Mouse (Mus musculus): Measurements from ENCODE around the gene Ctrc. TPM values are rescaled to one million over a fixed set of nuclear protein-coding genes. Genes with fewer than 3 reads are reported as not detected.

The Ctrc gene
- polyA plus RNA-seq (2015; fragmentation: Nextera tagmentation; extraction: Ambion mirVana) = 0.18 and 0.67 TPM in 2 replicates

DNA sequence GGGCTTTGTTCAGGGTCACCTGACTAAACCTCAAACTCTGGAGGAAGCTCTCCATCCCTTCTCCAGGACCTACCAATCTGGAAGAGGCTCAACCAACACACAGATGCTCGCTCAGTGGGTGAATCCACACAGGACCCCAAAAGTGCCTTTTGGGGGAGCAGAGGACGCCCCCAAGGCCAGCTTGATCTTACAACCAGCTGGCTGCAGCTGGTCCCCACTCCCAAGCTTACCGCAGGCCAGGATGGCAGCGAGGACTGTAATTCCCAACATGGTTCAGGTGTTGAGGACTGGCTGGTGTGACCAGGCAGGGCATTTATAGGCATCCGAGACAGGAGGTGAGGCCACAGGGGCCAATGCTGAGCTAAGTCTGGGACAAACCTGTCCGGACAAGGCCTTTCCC is at the start of gene Ctrc:
Gene Ctrc, minus strand, starts transcription at position 361 of the 400 bp plus-strand sequence.
- no peaks in the 10 kb centered on the region for H3K4me1 ChIP-seq (ENCODE audit: control insufficient read depth, insufficient read depth, low read length)
- no peak within 1 kb of the TSS for H3K4me3 ChIP-seq (replicated peaks; ENCODE audit: low read length)
- H3K9ac ChIP-seq (ENCODE audit: low read length) = no peak within 1 kb of the TSS
- H3K4me2 ChIP-seq (ENCODE audit: low read depth, low read length) = no peak within 1 kb of the TSS
- 73% methylated on average over 6 of the region's 6 CpGs for WGBS
- H3K27me3 ChIP-seq (ENCODE audit: control insufficient read depth, insufficient read depth, low read length) = no peaks in the 10 kb centered on the region
- no peak for ATAC-seq (ENCODE audit: insufficient read depth, low FRiP score)
- no peak within 1 kb of the TSS for H3K27ac ChIP-seq (ENCODE audit: low read length)
- H3K9me3 ChIP-seq (replicated peaks; ENCODE audit: control insufficient read depth, low read length) = no peaks in the 10 kb centered on the region
- no peaks in the 10 kb centered on the region for H3K36me3 ChIP-seq (ENCODE audit: control insufficient read depth, insufficient read depth, low read length)

DNA sequence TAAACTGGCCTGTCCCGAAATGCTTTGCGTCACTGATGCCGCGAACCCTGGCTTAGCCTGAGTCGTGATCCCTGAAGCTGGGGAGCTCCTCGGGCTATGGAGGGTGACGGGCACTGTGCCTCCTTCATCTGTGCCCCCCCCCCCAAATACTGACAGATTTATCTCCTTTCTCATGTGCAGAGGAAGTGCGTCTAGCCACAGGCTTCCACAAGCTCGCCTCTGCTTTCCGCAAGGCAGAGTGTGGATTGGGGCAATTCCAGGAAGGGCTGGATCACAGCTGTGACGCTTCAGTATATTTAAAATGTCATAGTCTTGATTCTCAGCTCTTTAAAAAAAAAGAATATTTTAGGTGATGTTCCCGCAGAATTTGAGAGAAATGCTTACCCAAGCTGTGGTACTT is 49.6 kb upstream of the Ctrc start:
- WGBS = 37% methylated on average over 12 of the region's 12 CpGs
- Histone ChIP-seq H3K4me1 (ENCODE audit: control insufficient read depth, insufficient read depth, low read length) (peaks cover 43% of the 10 kb centered on the region), H3K36me3 (ENCODE audit: control insufficient read depth, insufficient read depth, low read length) (no peaks in the 10 kb centered on the region), H3K4me2 (ENCODE audit: low read depth, low read length) (no peak overlapping the region; the same call in 1 of the 2 replicates), H3K27ac (ENCODE audit: low read length) (peak overlapping the region; percentile 39; the same call in 1 of the 2 replicates), H3K27me3 (ENCODE audit: control insufficient read depth, insufficient read depth, low read length) (no peaks in the 10 kb centered on the region), H3K4me3 (replicated peaks; ENCODE audit: low read length) (no peak overlapping the region), H3K9ac (ENCODE audit: low read length) (no peak overlapping the region), H3K9me3 (replicated peaks; ENCODE audit: control insufficient read depth, low read length) (no peaks in the 10 kb centered on the region)
- no peak for ATAC-seq (ENCODE audit: insufficient read depth, low FRiP score)

DNA sequence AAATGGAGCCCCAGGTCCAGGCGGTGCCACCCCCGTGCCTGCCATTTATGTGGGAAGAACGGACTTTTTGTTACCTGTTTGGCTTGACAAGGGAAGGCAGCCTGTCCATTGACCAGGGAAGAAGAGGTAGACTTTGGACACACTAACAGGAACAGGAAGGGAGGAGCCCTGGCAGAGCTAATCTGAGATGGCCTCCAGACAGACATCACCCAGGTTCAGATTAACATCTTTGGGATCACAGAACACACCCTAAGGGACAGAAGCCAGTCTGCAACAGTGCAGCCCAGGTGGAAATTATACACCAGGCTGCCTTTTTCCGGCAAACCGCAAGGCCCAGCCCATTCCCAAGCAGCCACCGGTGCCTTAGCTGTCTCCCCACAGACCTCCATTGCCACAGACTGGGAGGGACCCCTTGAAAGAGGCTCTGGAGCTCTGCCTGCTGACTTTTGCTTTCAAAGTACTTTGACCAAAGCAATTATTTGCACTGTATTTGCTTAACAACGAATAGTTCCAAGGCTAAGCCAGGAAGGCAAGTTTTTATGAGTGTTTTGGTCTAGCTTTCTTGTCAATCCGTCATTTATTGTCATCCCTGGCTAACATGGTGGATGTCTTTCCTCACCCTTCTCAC is 47.1 kb upstream of the Ctrc start:
- H3K27ac ChIP-seq (ENCODE audit: low read length) = no peak overlapping the region
- ATAC-seq (ENCODE audit: insufficient read depth, low FRiP score) = no peak
- H3K4me2 ChIP-seq (ENCODE audit: low read depth, low read length) = no peak overlapping the region
- H3K27me3 ChIP-seq (ENCODE audit: control insufficient read depth, insufficient read depth, low read length) = no peaks in the 10 kb centered on the region
- no peak overlapping the region for H3K9ac ChIP-seq (ENCODE audit: low read length)
- no peaks in the 10 kb centered on the region for H3K9me3 ChIP-seq (replicated peaks; ENCODE audit: control insufficient read depth, low read length)
- no peak overlapping the region for H3K4me3 ChIP-seq (replicated peaks; ENCODE audit: low read length)
- peaks cover 27% of the 10 kb centered on the region for H3K4me1 ChIP-seq (ENCODE audit: control insufficient read depth, insufficient read depth, low read length)
- WGBS = 74% methylated on average over 8 of the region's 8 CpGs
- H3K36me3 ChIP-seq (ENCODE audit: control insufficient read depth, insufficient read depth, low read length) = no peaks in the 10 kb centered on the region

DNA sequence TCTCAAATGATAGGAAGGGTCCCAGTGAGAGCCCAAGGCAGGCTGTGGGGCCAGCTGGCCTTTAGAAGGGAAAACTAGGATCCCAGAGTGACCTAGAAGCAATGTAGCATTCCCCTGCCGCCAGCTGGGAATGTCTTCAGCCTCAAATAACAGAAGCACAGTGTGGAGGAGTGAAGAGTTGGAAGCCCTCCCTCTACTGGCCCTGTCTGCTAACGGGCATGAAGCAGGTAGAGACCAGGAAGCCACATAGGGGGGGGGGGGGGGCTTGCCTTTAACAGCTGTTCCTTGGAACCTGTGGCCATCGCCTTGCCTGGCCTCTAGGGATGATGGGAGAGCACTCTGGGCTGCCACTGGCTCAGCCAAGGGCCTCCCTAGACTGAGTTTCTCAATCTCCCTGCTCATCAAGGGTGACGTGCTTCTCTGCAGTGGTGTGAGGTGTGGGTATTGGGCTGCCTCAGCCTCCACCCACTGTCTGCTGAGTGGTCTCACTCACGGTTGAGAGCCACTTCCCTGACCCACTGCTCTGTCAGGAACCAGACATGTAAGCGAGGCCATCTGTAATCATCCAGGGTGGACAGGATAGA is 40.3 kb upstream of the Ctrc start:
- peaks cover 15% of the 10 kb centered on the region for H3K4me1 ChIP-seq (ENCODE audit: control insufficient read depth, insufficient read depth, low read length)
- H3K27ac ChIP-seq (ENCODE audit: low read length) = no peak overlapping the region
- no peaks in the 10 kb centered on the region for H3K36me3 ChIP-seq (ENCODE audit: control insufficient read depth, insufficient read depth, low read length)
- no peaks in the 10 kb centered on the region for H3K27me3 ChIP-seq (ENCODE audit: control insufficient read depth, insufficient read depth, low read length)
- ATAC-seq (ENCODE audit: insufficient read depth, low FRiP score) = peak; percentile 11; the same call in 1 of the 2 replicates
- no peak overlapping the region for H3K4me3 ChIP-seq (replicated peaks; ENCODE audit: low read length)
- H3K9me3 ChIP-seq (replicated peaks; ENCODE audit: control insufficient read depth, low read length) = no peaks in the 10 kb centered on the region
- H3K9ac ChIP-seq (ENCODE audit: low read length) = no peak overlapping the region
- WGBS = 31% methylated on average over 6 of the region's 6 CpGs
- H3K4me2 ChIP-seq (ENCODE audit: low read depth, low read length) = no peak overlapping the region

DNA sequence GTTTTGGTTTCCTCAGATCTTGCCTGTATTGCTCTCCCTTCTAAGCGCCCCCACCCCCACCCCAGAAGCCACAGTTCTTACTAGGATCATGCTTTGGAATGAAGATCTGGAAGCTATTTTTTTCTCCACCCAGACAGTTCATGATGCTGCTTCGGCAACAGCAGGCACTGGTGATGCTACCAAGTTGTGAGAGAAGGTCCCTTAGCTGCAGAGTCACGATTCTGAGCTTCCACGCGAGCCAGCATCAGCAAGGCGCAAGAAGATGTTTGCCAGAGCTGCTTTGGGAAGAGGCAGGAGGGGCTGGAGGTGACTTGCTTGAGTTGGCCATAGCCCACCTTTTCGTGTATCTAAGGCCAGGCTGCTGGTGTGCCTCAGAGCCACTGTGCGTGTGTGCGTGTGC is 39.3 kb upstream of the Ctrc start:
- Histone ChIP-seq H3K27ac (ENCODE audit: low read length) (no peak overlapping the region), H3K4me3 (replicated peaks; ENCODE audit: low read length) (no peak overlapping the region), H3K27me3 (ENCODE audit: control insufficient read depth, insufficient read depth, low read length) (no peaks in the 10 kb centered on the region), H3K36me3 (ENCODE audit: control insufficient read depth, insufficient read depth, low read length) (no peaks in the 10 kb centered on the region), H3K4me1 (ENCODE audit: control insufficient read depth, insufficient read depth, low read length) (peaks cover 15% of the 10 kb centered on the region), H3K4me2 (ENCODE audit: low read depth, low read length) (no peak overlapping the region), H3K9me3 (replicated peaks; ENCODE audit: control insufficient read depth, low read length) (no peaks in the 10 kb centered on the region), H3K9ac (ENCODE audit: low read length) (no peak overlapping the region)
- 68% methylated on average over 9 of the region's 9 CpGs for WGBS
- ATAC-seq (ENCODE audit: insufficient read depth, low FRiP score) = no peak

DNA sequence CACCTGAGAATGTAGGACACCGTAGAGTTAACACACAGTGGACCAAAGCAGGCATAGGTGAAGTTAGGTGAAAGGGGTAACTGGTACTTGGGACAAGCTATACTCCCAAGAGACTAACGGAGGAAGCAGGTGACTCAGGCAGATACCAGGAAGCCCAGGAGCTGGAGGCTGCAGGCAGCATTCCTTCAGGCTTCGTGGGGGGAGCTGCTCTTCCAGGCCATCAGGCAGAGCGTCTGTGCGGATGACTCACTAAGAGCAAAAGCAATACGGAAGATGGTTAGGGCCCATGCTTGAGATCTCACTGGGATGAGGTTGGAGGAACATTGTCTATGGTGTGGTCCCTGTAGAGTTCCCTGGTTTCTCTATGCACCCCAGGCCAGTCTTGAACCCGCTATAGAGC is 36.7 kb upstream of the Ctrc start:
- Histone ChIP-seq H3K4me1 (ENCODE audit: control insufficient read depth, insufficient read depth, low read length) (peaks cover 15% of the 10 kb centered on the region), H3K9me3 (replicated peaks; ENCODE audit: control insufficient read depth, low read length) (no peaks in the 10 kb centered on the region), H3K4me3 (replicated peaks; ENCODE audit: low read length) (no peak overlapping the region), H3K9ac (ENCODE audit: low read length) (no peak overlapping the region), H3K27me3 (ENCODE audit: control insufficient read depth, insufficient read depth, low read length) (no peaks in the 10 kb centered on the region), H3K4me2 (ENCODE audit: low read depth, low read length) (no peak overlapping the region), H3K27ac (ENCODE audit: low read length) (no peak overlapping the region), H3K36me3 (ENCODE audit: control insufficient read depth, insufficient read depth, low read length) (no peaks in the 10 kb centered on the region)
- no peak for ATAC-seq (ENCODE audit: insufficient read depth, low FRiP score)
- WGBS = 81% methylated on average over 7 of the region's 7 CpGs

DNA sequence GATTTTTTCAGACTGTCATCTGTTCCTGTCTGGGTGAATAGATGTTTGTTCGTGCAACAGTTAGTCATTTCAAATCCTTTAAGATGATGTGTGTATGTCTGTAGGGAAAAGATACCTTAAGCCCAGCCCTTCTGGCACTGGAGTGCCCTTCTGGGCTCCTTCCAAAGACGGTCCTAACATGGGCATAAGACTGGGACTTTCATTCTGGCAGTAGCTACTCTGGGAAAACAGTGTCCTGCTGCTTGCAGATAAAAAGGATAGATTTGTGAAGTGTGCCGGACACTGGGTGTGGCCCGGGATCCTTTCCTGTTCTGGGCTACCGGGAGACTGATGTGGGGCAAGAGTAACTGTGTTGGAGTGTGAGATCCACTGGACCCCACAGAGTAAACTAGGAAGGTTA is 35.8 kb upstream of the Ctrc start:
- H3K9ac ChIP-seq (ENCODE audit: low read length) = peak overlapping the region; percentile 36; the same call in 1 of the 2 replicates
- H3K4me2 ChIP-seq (ENCODE audit: low read depth, low read length) = no peak overlapping the region
- H3K36me3 ChIP-seq (ENCODE audit: control insufficient read depth, insufficient read depth, low read length) = no peaks in the 10 kb centered on the region
- H3K27ac ChIP-seq (ENCODE audit: low read length) = no peak overlapping the region
- peaks cover 15% of the 10 kb centered on the region for H3K4me1 ChIP-seq (ENCODE audit: control insufficient read depth, insufficient read depth, low read length)
- H3K9me3 ChIP-seq (replicated peaks; ENCODE audit: control insufficient read depth, low read length) = no peaks in the 10 kb centered on the region
- ATAC-seq (ENCODE audit: insufficient read depth, low FRiP score) = no peak
- no peaks in the 10 kb centered on the region for H3K27me3 ChIP-seq (ENCODE audit: control insufficient read depth, insufficient read depth, low read length)
- WGBS = 43% methylated on average over 5 of the region's 5 CpGs
- H3K4me3 ChIP-seq (replicated peaks; ENCODE audit: low read length) = no peak overlapping the region

DNA sequence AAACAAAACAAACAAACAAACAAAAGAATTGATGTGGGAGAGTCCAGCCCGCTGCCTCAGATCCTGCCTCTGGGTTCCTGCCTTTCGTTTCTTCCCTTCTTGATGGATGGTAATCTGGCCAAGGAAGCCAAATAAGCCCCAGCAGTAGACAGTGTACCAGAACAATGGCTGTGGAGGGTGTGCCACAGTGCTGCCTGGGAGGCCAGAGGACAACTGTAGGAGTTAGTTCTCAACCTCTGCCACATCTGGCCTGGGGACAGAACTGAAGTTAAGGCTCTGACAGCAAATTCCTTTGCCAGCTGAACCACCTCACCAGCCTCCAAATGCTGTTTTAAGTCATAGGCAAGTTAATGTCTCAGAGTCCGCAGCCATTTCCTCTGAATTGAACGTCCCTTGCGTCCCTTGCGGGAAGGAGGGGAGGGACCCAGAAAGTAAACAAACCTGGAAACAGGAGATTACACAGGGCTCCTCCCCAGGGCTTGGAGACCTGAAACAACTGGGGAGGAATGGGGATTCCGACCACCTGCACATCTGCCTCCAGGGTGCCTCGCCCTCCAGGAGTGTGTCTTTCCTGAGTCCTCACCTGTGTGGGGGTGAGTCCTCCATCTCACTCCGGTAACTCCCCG is 35.2 kb upstream of the Ctrc start:
- Histone ChIP-seq H3K9me3 (replicated peaks; ENCODE audit: control insufficient read depth, low read length) (no peaks in the 10 kb centered on the region), H3K9ac (ENCODE audit: low read length) (no peak overlapping the region), H3K4me2 (ENCODE audit: low read depth, low read length) (no peak overlapping the region), H3K4me1 (ENCODE audit: control insufficient read depth, insufficient read depth, low read length) (peaks cover 13% of the 10 kb centered on the region), H3K27me3 (ENCODE audit: control insufficient read depth, insufficient read depth, low read length) (no peaks in the 10 kb centered on the region), H3K36me3 (ENCODE audit: control insufficient read depth, insufficient read depth, low read length) (no peaks in the 10 kb centered on the region), H3K4me3 (replicated peaks; ENCODE audit: low read length) (no peak overlapping the region), H3K27ac (ENCODE audit: low read length) (no peak overlapping the region)
- no peak for ATAC-seq (ENCODE audit: insufficient read depth, low FRiP score)
- WGBS = 44% methylated on average over 10 of the region's 10 CpGs

DNA sequence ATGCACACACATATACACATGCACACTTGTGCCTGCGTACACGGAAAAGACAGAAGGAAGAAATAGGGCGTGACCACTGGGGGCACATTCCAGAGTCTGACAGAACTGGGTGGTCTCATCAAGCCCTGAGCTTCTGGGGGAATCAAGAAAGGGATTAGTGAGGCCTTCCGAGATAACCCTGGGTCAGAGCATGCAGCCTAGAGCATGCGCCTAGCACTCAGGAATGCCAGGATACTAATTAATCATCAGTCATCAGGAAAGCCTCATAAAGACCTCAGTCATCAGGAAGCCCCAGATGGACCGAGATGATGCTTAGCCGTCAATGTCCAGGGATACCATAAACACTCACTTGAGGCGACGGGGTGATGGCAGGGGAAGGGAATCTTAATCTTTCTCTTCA is 33.7 kb upstream of the Ctrc start:
- Histone ChIP-seq H3K36me3 (ENCODE audit: control insufficient read depth, insufficient read depth, low read length) (no peaks in the 10 kb centered on the region), H3K27ac (ENCODE audit: low read length) (no peak overlapping the region), H3K4me2 (ENCODE audit: low read depth, low read length) (no peak overlapping the region), H3K9me3 (replicated peaks; ENCODE audit: control insufficient read depth, low read length) (no peaks in the 10 kb centered on the region), H3K4me3 (replicated peaks; ENCODE audit: low read length) (no peak overlapping the region), H3K27me3 (ENCODE audit: control insufficient read depth, insufficient read depth, low read length) (no peaks in the 10 kb centered on the region), H3K4me1 (ENCODE audit: control insufficient read depth, insufficient read depth, low read length) (peaks cover 22% of the 10 kb centered on the region), H3K9ac (ENCODE audit: low read length) (no peak overlapping the region)
- no peak; the same call in 1 of the 2 replicates for ATAC-seq (ENCODE audit: insufficient read depth, low FRiP score)
- WGBS = 37% methylated on average over 9 of the region's 9 CpGs
